Mouse (Mus musculus): ENCODE results near the gene Magea6. TPM values are rescaled to one million over a fixed set of nuclear protein-coding genes. Genes with fewer than 3 reads are reported as not detected.

The Magea6 gene
- polyA plus RNA-seq (2017; shearing (Covaris generic)) = not detected

DNA sequence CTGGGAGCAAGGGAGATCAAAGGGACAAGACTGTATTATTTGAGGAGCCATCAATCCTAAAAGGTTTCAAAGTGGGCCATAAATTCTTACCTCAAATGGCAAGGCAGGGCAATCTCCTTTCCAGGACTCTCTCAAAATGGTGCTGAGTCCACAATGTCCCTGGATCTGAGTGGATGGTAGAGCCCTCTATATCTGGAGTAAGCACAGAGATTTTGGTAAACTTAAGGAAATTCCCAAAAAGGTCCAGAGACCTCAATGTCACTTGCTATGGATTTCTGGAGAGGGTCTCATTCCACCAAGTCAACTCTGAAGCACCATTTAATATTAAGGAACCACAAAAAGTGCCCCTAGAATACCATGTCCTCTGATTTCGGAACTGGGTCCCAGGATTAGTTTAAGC is at the start of gene Magea6:
Gene Magea6 (minus strand): TSS at position 101 of the 400 bp plus-strand sequence.

GRCm38 (mm10) chrX:154949405-154949804 is 13.6 kb upstream of the Magea6 start, which contains the start of gene Magea3:
Magea3 (minus strand) TSS chrX:154949505.

GRCm38 (mm10) chrX:154890167-154890566 is 45.6 kb downstream of the Magea6 start, which contains the start of gene Cldn34b1:
Cldn34b1 (minus strand) TSS chrX:154890267.

Other genes starting within 250 kb of the Magea6 start
- gene Cldn34b1, start 45.7 kb downstream of the Magea6 start, polyA plus RNA-seq (2017; shearing (Covaris generic)) = not detected
- not detected for gene Magea3, start 13.5 kb upstream of the Magea6 start, polyA plus RNA-seq (2017; shearing (Covaris generic))
- gene Magea8, start 59.9 kb upstream of the Magea6 start, polyA plus RNA-seq (2017; shearing (Covaris generic)) = not detected
- not detected for gene Magea5, start 127.2 kb upstream of the Magea6 start, polyA plus RNA-seq (2017; shearing (Covaris generic))
- not detected for gene Magea1, start 153.8 kb upstream of the Magea6 start, polyA plus RNA-seq (2017; shearing (Covaris generic))
- not detected for gene Magea2, start 157.7 kb upstream of the Magea6 start, polyA plus RNA-seq (2017; shearing (Covaris generic))
- under 1 TPM in 1 of 2 experiments, not detected in 1; 0.16 TPM for gene Cldn34b2, start 192.4 kb upstream of the Magea6 start, polyA plus RNA-seq (2017; shearing (Covaris generic))

Data from activated CD4-positive, CD25-positive, alpha-beta regulatory T cell (primary cell).